Mouse (Mus musculus) MEL (cell line): ENCODE measurements around the gene Sipa1l3. TPM values are rescaled to one million over a fixed set of nuclear protein-coding genes. Genes with fewer than 3 reads are reported as not detected.

Experiments used
- DNase-seq: peaks from one replicate; pipeline ENCODE4 v3.0.0; 2011; ENCODE audit warnings: low read depth, low spot score
- H3K27ac ChIP-seq: 2 replicates; pipeline ENCODE4 v1.5.1; 2012; ENCODE audit warnings: low read depth, mild to moderate bottlenecking, control low read depth, low read length, moderate library complexity; ENCODE audit not compliant: control insufficient read depth
- H3K27me3 ChIP-seq, 2 experiments: fragments of 150-350 bp in 1 of 2; sonication (generic) in 1 of 2; 2 replicates each; pipeline ENCODE4 v1.6.1; 2012; ENCODE audit warnings: low read length in 2 of 2, mild to moderate bottlenecking in 2 of 2, improper control_type of control experiment in 1 of 2, moderate library complexity in 1 of 2; ENCODE audit not compliant: insufficient read depth in 2 of 2, control insufficient read depth in 1 of 2
- H3K36me3 ChIP-seq, 2 experiments: 2 replicates each; pipeline ENCODE4 v1.6.1; 2012 to 2014; ENCODE audit warnings: low read length in 2 of 2, improper control_type of control experiment in 1 of 2, inconsistent platforms in 1 of 2, mild to moderate bottlenecking in 1 of 2; ENCODE audit not compliant: insufficient read depth in 2 of 2, control insufficient read depth in 1 of 2
- H3K4me1 ChIP-seq, 2 experiments: fragments of 150-350 bp in 1 of 2; sonication (generic) in 1 of 2; 2 replicates each; pipeline ENCODE4 v1.6.1; 2012; ENCODE audit warnings: low read length in 2 of 2, improper control_type of control experiment in 1 of 2, mild to moderate bottlenecking in 1 of 2; ENCODE audit not compliant: insufficient read depth in 2 of 2, control insufficient read depth in 1 of 2
- H3K4me3 ChIP-seq, 2 experiments: fragments of 150-350 bp in 1 of 2; sonication (generic) in 1 of 2; 2 replicates each; pipeline ENCODE4 v1.5.1; 2012; ENCODE audit warnings: low read depth in 2 of 2, low read length in 2 of 2, mild to moderate bottlenecking in 2 of 2, moderate library complexity in 2 of 2, control low read depth in 1 of 2, improper control_type of control experiment in 1 of 2; ENCODE audit not compliant: control insufficient read depth in 1 of 2, insufficient read depth in 1 of 2
- H3K79me2 ChIP-seq: 2 replicates; pipeline ENCODE4 v1.6.1; 2012; ENCODE audit warnings: mild to moderate bottlenecking, low read length, moderate library complexity; ENCODE audit not compliant: control insufficient read depth, poor library complexity, insufficient read depth
- H3K9ac ChIP-seq: 2 replicates; pipeline ENCODE4 v1.6.1; 2012; ENCODE audit warnings: low read depth, mild to moderate bottlenecking, control low read depth, low read length, moderate library complexity; ENCODE audit not compliant: control insufficient read depth, poor library complexity, severe bottlenecking
- H3K9me3 ChIP-seq: fragments of 150-350 bp; sonication (generic); replicated peaks from 2 replicates; pipeline ENCODE4 v1.6.1; 2012; ENCODE audit warnings: mild to moderate bottlenecking, low read length, improper control_type of control experiment, moderate library complexity; ENCODE audit not compliant: insufficient read depth
- BHLHE40 ChIP-seq: IDR thresholded peaks from 2 replicates; pipeline ENCODE4 v1.6.1; 2012; ENCODE audit warnings: low read depth, mild to moderate bottlenecking, inconsistent platforms, low read length, improper control_type of control experiment, borderline replicate concordance
- CHD1 ChIP-seq: IDR thresholded peaks from 2 replicates; pipeline ENCODE4 v1.6.1; 2012; ENCODE audit warnings: low read depth, mild to moderate bottlenecking, inconsistent platforms, low read length, improper control_type of control experiment
- CHD2 ChIP-seq: IDR thresholded peaks from 2 replicates; pipeline ENCODE4 v1.6.1; 2011; ENCODE audit warnings: low read length, improper control_type of control experiment
- CTCF ChIP-seq, 3 experiments: IDR thresholded peaks in 2 of 3; conservative IDR thresholded peaks in 1 of 3; 2 replicates each; pipeline ENCODE4 v1.5.1; 2011 to 2012; ENCODE audit warnings: low read length in 3 of 3, low read depth in 2 of 3, mild to moderate bottlenecking in 2 of 3, improper control_type of control experiment in 1 of 3, inconsistent platforms in 1 of 3, mixed read lengths in 1 of 3, moderate library complexity in 1 of 3; ENCODE audit not compliant: control insufficient read depth in 1 of 3, insufficient read depth in 1 of 3, poor library complexity in 1 of 3, severe bottlenecking in 1 of 3
- EP300 ChIP-seq, 2 experiments: IDR thresholded peaks; 2 replicates each; pipeline ENCODE4 v1.6.1; 2011; ENCODE audit warnings: improper control_type of control experiment in 2 of 2, low read length in 2 of 2, low read depth in 1 of 2, mild to moderate bottlenecking in 1 of 2
- GABPA ChIP-seq: IDR thresholded peaks from 2 replicates; pipeline ENCODE4 v1.6.1; 2012; ENCODE audit warnings: low read depth, mild to moderate bottlenecking, inconsistent platforms, low read length, improper control_type of control experiment, moderate library complexity
- HCFC1 ChIP-seq: IDR thresholded peaks from 2 replicates; pipeline ENCODE4 v1.6.1; 2012; ENCODE audit warnings: low read depth, mild to moderate bottlenecking, inconsistent platforms, low read length, improper control_type of control experiment, moderate library complexity
- JUND ChIP-seq: IDR thresholded peaks from 2 replicates; pipeline ENCODE4 v1.6.1; 2011; ENCODE audit warnings: low read depth, mild to moderate bottlenecking, improper control_type of control experiment, low read length
- KAT2A ChIP-seq: conservative IDR thresholded peaks from 2 replicates; pipeline ENCODE4 v1.6.1; 2012; ENCODE audit warnings: low read depth, low read length, improper control_type of control experiment, inconsistent platforms
- MAZ ChIP-seq: IDR thresholded peaks from 2 replicates; pipeline ENCODE4 v1.6.1; 2012; ENCODE audit warnings: low read depth, mild to moderate bottlenecking, inconsistent platforms, low read length, improper control_type of control experiment
- MEF2A ChIP-seq: IDR thresholded peaks from 2 replicates; pipeline ENCODE4 v1.6.1; 2014; ENCODE audit warnings: low read depth, mild to moderate bottlenecking, inconsistent platforms, low read length, improper control_type of control experiment; ENCODE audit not compliant: poor library complexity, insufficient replicate concordance, severe bottlenecking; ENCODE audit errors: extremely low read depth
- MYB ChIP-seq: IDR thresholded peaks from 2 replicates; pipeline ENCODE4 v1.6.1; 2011; ENCODE audit warnings: mild to moderate bottlenecking, low read depth, low read length, improper control_type of control experiment
- MYC ChIP-seq: IDR thresholded peaks from 2 replicates; pipeline ENCODE4 v1.6.1; 2011; ENCODE audit warnings: low read depth, mild to moderate bottlenecking, low read length, improper control_type of control experiment, moderate library complexity
- NELFE ChIP-seq: IDR thresholded peaks from 2 replicates; pipeline ENCODE4 v1.6.1; 2011; ENCODE audit warnings: low read depth, low read length, improper control_type of control experiment
- NRF1 ChIP-seq: IDR thresholded peaks from 2 replicates; pipeline ENCODE4 v1.6.1; 2014; ENCODE audit warnings: low read depth, mild to moderate bottlenecking, inconsistent platforms, low read length, improper control_type of control experiment, moderate library complexity; ENCODE audit not compliant: poor library complexity, insufficient read depth, severe bottlenecking
- RAD21 ChIP-seq: IDR thresholded peaks from 2 replicates; pipeline ENCODE4 v1.6.1; 2011; ENCODE audit warnings: mild to moderate bottlenecking, low read depth, low read length, improper control_type of control experiment
- RCOR1 ChIP-seq: IDR thresholded peaks from 2 replicates; pipeline ENCODE4 v1.6.1; 2012; ENCODE audit warnings: low read depth, mild to moderate bottlenecking, inconsistent platforms, low read length, improper control_type of control experiment
- SIN3A ChIP-seq: IDR thresholded peaks from 2 replicates; pipeline ENCODE4 v1.6.1; 2012; ENCODE audit warnings: low read length, improper control_type of control experiment, inconsistent platforms
- TAL1 ChIP-seq: IDR thresholded peaks from 2 replicates; pipeline ENCODE4 v1.6.1; 2012; ENCODE audit warnings: mild to moderate bottlenecking, inconsistent platforms, low read length, moderate library complexity, mixed read lengths
- UBTF ChIP-seq: IDR thresholded peaks from 2 replicates; pipeline ENCODE4 v1.6.1; 2012; ENCODE audit warnings: low read depth, mild to moderate bottlenecking, inconsistent platforms, low read length, improper control_type of control experiment, moderate library complexity, borderline replicate concordance; ENCODE audit not compliant: insufficient read depth
- USF1 ChIP-seq: IDR thresholded peaks from 2 replicates; pipeline ENCODE4 v1.6.1; 2014; ENCODE audit warnings: low read depth, mild to moderate bottlenecking, inconsistent platforms, low read length, improper control_type of control experiment, moderate library complexity
- ZC3H11A ChIP-seq: IDR thresholded peaks from 2 replicates; pipeline ENCODE4 v1.6.1; 2012; ENCODE audit warnings: low read depth, mild to moderate bottlenecking, inconsistent platforms, low read length, improper control_type of control experiment
- ZKSCAN1 ChIP-seq: IDR thresholded peaks from 2 replicates; pipeline ENCODE4 v1.6.1; 2012; ENCODE audit warnings: low read depth, mild to moderate bottlenecking, inconsistent platforms, low read length, improper control_type of control experiment, moderate library complexity
- polyA plus RNA-seq, 2 experiments: library from polyadenylated mRNA; stranded (reverse) in 1 of 2; unstranded in 1 of 2; fragments of >175 nt in 1 of 2; fragments of >200 nt in 1 of 2; gene quantifications; 2 replicates each; pipeline versions ENCODE4 v1.2.1 to v1.2.4; 2012; ENCODE audit warnings: low replicate concordance in 2 of 2, low read depth in 1 of 2; ENCODE audit not compliant: insufficient read length in 2 of 2, insufficient read depth in 1 of 2, missing spikeins in 1 of 2
- total RNA-seq: library from RNA; depleted of rRNA; stranded (reverse); fragments of 300-350 nt; gene quantifications from 2 replicates; pipeline ENCODE4 v1.2.3, GENCODE M21; 2012

The Sipa1l3 gene
- total and polyA plus RNA-seq, 3 experiments, result 14.9 to 49.4 TPM; not detected in 1

DNA sequence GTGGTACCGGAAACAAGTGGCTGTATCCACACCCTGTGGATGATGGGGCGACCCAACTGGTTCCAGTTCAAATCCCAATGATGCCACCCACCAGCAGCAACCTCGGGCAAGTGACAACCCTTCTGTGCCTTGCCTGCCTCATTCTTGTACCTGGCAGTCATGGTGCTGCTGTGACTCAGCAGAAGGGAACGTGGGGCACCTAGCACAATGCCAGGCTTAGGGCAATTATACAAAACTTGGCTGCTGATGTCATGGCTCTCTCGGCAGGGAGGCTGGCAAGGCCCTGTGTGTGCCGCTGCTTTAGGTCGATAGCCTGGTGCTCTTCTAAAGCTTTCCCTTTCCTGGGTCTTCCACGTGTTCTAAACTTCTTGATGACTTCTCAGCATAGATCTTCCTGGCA, 166.2 kb downstream of the Sipa1l3 start:
- Histone ChIP-seq H3K9ac (no peak overlapping the region), H3K4me3 (no peak overlapping the region), H3K9me3 (no peaks in the 10 kb centered on the region), H3K27ac (no peak overlapping the region), H3K36me3 (no peaks in the 10 kb centered on the region; a peak in 1 of 4 replicates), H3K79me2 (no peaks in the 10 kb centered on the region), H3K4me1 (no peaks in the 10 kb centered on the region), H3K27me3 (no peaks in the 10 kb centered on the region)
- TF ChIP-seq NRF1 (no peak), GABPA (no peak), EP300 (IDR thresholded peaks at IDR 0.05; ENCODE audit: low read depth in 1 of 2, low read length in 2 of 2) (no peak), MAZ (no peak), MYC (no peak), ZC3H11A (no peak), KAT2A (no peak), CTCF (IDR thresholded peaks at IDR 0.05 in 2 of 3, conservative IDR thresholded peaks at IDR 0.05 in 1 of 3; ENCODE audit: control insufficient read depth in 1 of 3, insufficient read depth in 1 of 3, low read depth in 2 of 3, low read length in 3 of 3, poor library complexity in 1 of 3, severe bottlenecking in 1 of 3) (no peak), RAD21 (no peak), JUND (no peak), ZKSCAN1 (no peak), MEF2A (no peak), RCOR1 (no peak), SIN3A (no peak)
- TF ChIP-seq, all 39 proteins: peak for 0
- no peak for DNase-seq

DNA sequence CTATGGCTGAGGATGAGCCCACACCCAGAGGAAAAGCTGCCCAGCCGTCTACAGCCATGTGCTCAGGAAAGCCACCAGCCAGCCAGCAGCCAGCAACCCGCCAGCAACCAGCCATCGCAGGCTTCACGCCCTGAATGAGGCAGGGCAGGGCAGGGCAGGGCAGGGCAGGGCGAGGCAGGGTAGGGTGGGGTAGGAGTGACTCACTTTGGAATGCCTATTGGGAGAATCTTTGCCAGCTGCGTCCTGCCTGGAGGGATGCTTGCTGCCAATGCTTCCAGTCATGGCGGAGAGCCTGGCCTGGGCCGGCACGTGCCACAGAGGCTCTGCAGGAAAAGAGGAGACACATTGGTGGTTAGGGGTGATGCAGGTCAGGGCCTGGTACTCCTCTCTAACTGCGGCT, 168.0 kb downstream of the Sipa1l3 start:
- no peak for TF ChIP-seq CHD1
- no peak for TF ChIP-seq ZC3H11A
- TF ChIP-seq CTCF (IDR thresholded peaks at IDR 0.05 in 2 of 3, conservative IDR thresholded peaks at IDR 0.05 in 1 of 3; ENCODE audit: control insufficient read depth in 1 of 3, insufficient read depth in 1 of 3, low read depth in 2 of 3, low read length in 3 of 3, poor library complexity in 1 of 3, severe bottlenecking in 1 of 3), result no peak
- no peak for TF ChIP-seq BHLHE40
- TF ChIP-seq CHD2, result no peak
- TF ChIP-seq EP300 (IDR thresholded peaks at IDR 0.05; ENCODE audit: low read depth in 1 of 2, low read length in 2 of 2), result no peak
- no peak for TF ChIP-seq NELFE
- TF ChIP-seq HCFC1, result no peak
- no peak for TF ChIP-seq MYB
- no peak for TF ChIP-seq MYC
- TF ChIP-seq UBTF, result no peak
- TF ChIP-seq KAT2A, result no peak
- TF ChIP-seq GABPA, result no peak
- no peak for TF ChIP-seq USF1
- TF ChIP-seq MAZ, result no peak
- no peak for TF ChIP-seq JUND
- no peak for TF ChIP-seq TAL1
- Histone ChIP-seq H3K27me3 (no peaks in the 10 kb centered on the region), H3K4me1 (no peaks in the 10 kb centered on the region), H3K36me3 (no peaks in the 10 kb centered on the region; a peak in 1 of 4 replicates), H3K9ac (no peak overlapping the region), H3K4me3 (no peak overlapping the region), H3K79me2 (no peaks in the 10 kb centered on the region), H3K27ac (no peak overlapping the region), H3K9me3 (no peaks in the 10 kb centered on the region)
- DNase-seq, result no peak
